Mouse (Mus musculus) right cerebral cortex, adult 18-20 months (tissue): ENCODE results near the gene Grm4.
"Not testable (repeated sequence)": the region's sequence is repeated elsewhere in the genome, so short reads cannot be mapped to it uniquely, and the experiment has no call there.

Experiments used
- DNase-seq: peaks from one replicate; pipeline ENCODE4 v3.0.0; 2022; ENCODE audit warnings: mixed read lengths

The Grm4 gene

DNA sequence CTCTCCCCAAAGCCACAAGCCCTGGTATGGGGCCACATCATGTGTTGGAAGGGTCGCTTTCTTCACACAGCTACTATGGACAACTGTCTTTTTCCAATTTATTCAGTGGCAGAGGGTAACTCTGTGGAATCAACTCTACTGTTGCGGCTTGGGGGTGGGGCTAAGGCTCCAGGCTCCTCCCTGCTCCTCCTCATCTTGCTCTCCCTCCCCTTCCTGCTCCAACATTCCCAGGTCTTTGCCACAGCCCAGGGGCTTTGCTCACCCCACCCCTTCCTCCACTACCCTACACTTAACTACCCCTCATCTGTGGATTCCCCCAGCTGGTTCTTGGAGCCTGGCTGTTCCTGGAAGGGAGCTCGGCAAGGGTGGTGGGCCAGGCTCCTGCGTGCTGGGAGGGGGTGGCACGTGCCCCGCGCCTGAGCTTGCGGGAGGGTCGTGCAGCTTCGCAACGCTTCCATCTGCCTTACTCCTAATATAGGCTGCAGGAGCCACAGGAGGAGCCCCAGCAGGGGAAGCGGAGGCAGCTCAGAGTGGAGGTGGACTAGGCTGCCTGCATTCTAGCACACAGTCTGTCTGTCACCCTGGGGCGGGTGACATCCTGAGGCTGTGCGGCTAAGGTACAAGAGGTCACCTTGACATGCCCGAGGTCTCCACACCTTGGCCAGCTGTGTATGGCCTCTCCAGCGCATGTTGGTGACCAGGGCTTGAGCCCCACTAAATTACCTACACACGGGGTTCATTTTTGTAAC lies 135.5 kb downstream of the Grm4 start:
- peak; percentile 36 for DNase-seq

DNA sequence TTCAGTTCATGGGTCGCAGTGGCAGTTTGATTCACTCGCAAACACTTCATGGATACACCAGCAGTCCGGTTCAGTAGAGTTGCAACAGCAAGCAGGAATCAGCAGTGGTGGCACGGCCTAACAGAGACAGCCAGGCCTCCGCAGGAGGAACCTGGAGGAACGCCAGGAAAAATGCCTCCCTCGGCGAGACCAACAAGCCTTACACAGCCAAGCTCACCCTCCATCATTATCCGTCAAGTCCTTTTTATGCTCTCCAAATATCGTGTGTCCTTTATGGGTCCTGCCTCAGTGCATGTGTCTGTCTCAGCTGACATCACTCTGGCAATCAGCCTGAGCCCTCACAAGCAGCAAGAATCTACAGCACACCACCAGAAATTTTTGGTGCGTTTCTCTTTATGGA lies 138.3 kb downstream of the Grm4 start:
- no peak for DNase-seq

DNA sequence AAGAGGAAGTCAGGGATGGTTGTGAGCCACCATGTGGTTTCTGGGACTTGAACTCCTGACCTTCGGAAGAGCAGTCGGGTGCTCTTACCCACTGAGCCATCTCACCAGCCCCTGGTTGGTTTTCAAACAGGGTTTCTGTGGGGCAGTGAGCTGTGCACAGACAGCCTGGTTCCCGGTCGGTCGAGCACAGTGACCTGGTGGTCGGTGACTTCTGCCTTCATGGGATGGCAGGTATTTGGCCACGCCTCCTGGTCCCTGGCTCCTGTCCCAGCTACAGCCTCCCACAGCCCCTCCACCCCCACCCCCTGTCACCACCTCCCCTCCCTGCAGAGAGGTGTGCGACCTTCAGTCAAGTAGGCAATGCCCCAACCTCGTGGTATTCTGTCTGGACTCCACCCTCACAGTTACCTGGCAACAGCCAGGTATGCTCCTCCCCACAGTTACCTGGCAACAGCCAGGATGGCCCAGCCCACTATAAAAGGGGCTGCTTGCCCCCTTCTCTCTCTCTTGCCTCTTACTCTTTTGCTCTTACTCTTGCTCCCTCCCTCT lies 140.2 kb downstream of the Grm4 start:
- DNase-seq: not testable (repeated sequence)

DNA sequence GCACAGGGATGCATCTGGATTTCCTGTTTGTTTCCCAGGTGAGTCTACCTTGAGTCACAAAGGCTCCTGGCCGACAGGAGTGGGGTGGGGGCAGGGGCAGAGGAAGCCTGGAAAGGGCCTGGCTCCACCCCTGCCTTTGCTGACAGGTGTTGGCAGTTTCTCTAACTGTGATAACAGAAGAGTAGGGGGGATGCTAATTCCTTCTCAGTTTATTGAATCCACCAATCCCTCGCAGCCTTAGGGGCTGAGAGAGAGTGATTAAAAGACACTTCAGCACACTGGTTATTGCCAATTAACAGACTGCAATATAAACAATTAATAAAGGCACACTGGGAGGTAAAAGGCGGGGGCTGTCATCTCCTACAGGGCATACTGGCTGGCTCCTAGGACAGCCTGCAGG lies 142.2 kb downstream of the Grm4 start:
- DNase-seq: no peak

DNA sequence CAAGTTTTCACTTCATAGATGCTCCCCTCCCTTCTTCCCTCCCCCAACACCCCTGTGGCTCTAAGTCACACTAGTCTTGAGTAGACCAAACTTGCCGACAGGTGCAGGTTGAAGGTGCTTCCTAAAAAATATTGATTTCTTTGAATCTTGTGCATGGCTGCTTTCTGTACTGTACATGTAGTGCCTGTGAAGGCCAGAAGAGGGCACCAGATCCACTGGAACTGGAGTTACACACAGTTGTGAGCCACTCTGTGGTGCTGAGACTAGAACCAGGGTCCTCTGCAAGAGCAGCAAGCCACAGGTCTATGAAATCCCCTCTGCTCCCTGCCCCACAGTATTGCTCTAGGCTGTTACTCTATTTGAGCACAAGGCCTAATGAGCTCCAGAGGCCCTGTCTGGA lies 144.1 kb downstream of the Grm4 start:
- no peak for DNase-seq

DNA sequence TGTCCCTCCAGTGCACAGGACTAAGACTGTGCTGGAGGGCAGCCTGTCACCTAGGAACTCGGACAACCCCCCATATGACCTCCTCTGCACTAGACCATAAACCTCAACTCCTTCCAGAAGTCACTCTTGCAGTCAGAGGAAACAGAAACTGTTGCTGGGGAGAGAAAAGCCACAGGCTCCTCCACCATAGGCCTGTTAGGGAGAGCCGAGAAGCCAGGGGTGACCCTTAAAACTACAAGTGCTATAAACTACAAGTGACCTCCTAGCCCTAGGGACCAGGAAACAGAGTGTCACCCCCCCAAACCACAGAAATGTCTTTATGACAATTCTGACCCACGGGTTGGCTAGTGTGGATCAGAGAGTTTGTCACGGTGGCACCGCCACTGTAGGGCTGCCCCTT lies 145.7 kb downstream of the Grm4 start:
- no peak for DNase-seq
